Mouse (Mus musculus) forebrain, embryonic 10.5 days (tissue): ENCODE data around the gene Wdr26. TPM values are rescaled to one million over a fixed set of nuclear protein-coding genes. Genes with fewer than 3 reads are reported as not detected.

ENCODE experiments used
- DNase-seq: peaks from one replicate; pipeline ENCODE4 v3.0.0-alpha.2; 2017; ENCODE audit warnings: low spot score; ENCODE audit errors: extremely low spot score
- H3K27ac ChIP-seq: fragments of 300-500 bp; sonication (generic); 2 replicates; pipeline ENCODE4 v1.5.1; 2016; ENCODE audit warnings: mild to moderate bottlenecking
- H3K27me3 ChIP-seq: fragments of 300-500 bp; sonication (generic); 2 replicates; pipeline ENCODE4 v1.6.1; 2016; ENCODE audit warnings: mild to moderate bottlenecking; ENCODE audit not compliant: poor library complexity, severe bottlenecking
- H3K36me3 ChIP-seq: fragments of 300-500 bp; sonication (generic); replicated peaks from 2 replicates; pipeline ENCODE4 v1.6.1; 2016; ENCODE audit warnings: mild to moderate bottlenecking, moderate library complexity
- H3K4me1 ChIP-seq: fragments of 300-500 bp; sonication (generic); 2 replicates; pipeline ENCODE4 v1.6.1; 2016
- H3K4me3 ChIP-seq: fragments of 300-500 bp; sonication (generic); 2 replicates; pipeline ENCODE4 v1.5.1; 2016; ENCODE audit warnings: mild to moderate bottlenecking, moderate library complexity
- H3K9me3 ChIP-seq: fragments of 300-500 bp; sonication (generic); 2 replicates; pipeline ENCODE4 v1.6.1; 2016; ENCODE audit warnings: mild to moderate bottlenecking, moderate library complexity
- WGBS: fragments of 180-500 bp; shearing (Covaris S2); methylation state at CpG from one replicate; pipeline ENCODE4 v1.1.7; 2016; 5-methylcytosine and 5-hydroxymethylcytosine counted together
- polyA plus RNA-seq: library from polyadenylated mRNA; unstranded; fragments of >200 nt; fragmentation: Nextera tagmentation; extraction: Ambion mirVana; gene quantifications from 2 replicates; pipeline ENCODE4 v1.2.1, GENCODE M21; 2016

Wdr26 gene
- polyA plus RNA-seq, 1 experiment from 2014 or later: 26.3 TPM

GRCm38 (mm10) chr1:181146187-181146586, 65.6 kb downstream of the Wdr26 start:
- no peak for DNase-seq
- no peak overlapping the region for H3K27ac ChIP-seq
- no peaks in the 10 kb centered on the region for H3K27me3 ChIP-seq
- 89% methylated on average over 2 of the region's 2 CpGs for WGBS
- peaks cover 47% of the 10 kb centered on the region for H3K4me1 ChIP-seq
- peak overlapping the region; percentile 85; the same call in 1 of the 2 replicates for H3K4me3 ChIP-seq
- H3K9me3 ChIP-seq: no peaks in the 10 kb centered on the region
- H3K36me3 ChIP-seq: peaks cover 14% of the 10 kb centered on the region

- Histone ChIP-seq H3K36me3 (peaks cover 26% of the 10 kb centered on the region), H3K4me1 (peaks cover 43% of the 10 kb centered on the region), H3K27ac (peak overlapping the region; percentile 90), H3K4me3 (peak overlapping the region; percentile 85), H3K27me3 (no peaks in the 10 kb centered on the region), H3K9me3 (no peaks in the 10 kb centered on the region)
- no peak for DNase-seq
- WGBS: 23% methylated on average over 12 of the region's 12 CpGs
These were observed 66.8 kb downstream of the Wdr26 start for GRCm38 (mm10) chr1:181144966-181145365.

GRCm38 (mm10) chr1:181143950-181144836, 67.6 kb downstream of the Wdr26 start, which contains the start of the genes Nvl and Cnih4:
Gene Nvl, minus strand, starts transcription at chr1:181144204.
Gene Cnih4, plus strand, starts transcription at chr1:181144693.
- Histone ChIP-seq H3K36me3 (peaks cover 34% of the 10 kb centered on the region), H3K27ac (peak within 1 kb of the TSS; percentile 90), H3K27me3 (no peaks in the 10 kb centered on the region), H3K9me3 (no peaks in the 10 kb centered on the region), H3K4me3 (peak within 1 kb of the TSS; percentile 85), H3K4me1 (peaks cover 43% of the 10 kb centered on the region)
- DNase-seq: peak; percentile 94
- under 1% methylated on average over 52 of the region's 52 CpGs for WGBS

GRCm38 (mm10) chr1:181143609-181143949, 68.2 kb downstream of the Wdr26 start:
- Histone ChIP-seq H3K4me1 (peaks cover 42% of the 10 kb centered on the region), H3K36me3 (peaks cover 40% of the 10 kb centered on the region), H3K27ac (peak overlapping the region; percentile 90), H3K4me3 (peak overlapping the region; percentile 85), H3K27me3 (no peaks in the 10 kb centered on the region), H3K9me3 (no peaks in the 10 kb centered on the region)
- under 1% methylated on average over 12 of the region's 12 CpGs for WGBS
- DNase-seq: no peak

GRCm38 (mm10) chr1:181138730-181139129, 73.1 kb downstream of the Wdr26 start:
- DNase-seq: no peak
- Histone ChIP-seq H3K4me3 (no peak overlapping the region), H3K36me3 (peaks cover 87% of the 10 kb centered on the region), H3K27me3 (no peaks in the 10 kb centered on the region), H3K9me3 (no peaks in the 10 kb centered on the region), H3K27ac (no peak overlapping the region), H3K4me1 (peaks cover 9% of the 10 kb centered on the region)
- WGBS: 95% methylated on average over 7 of the region's 7 CpGs

- H3K4me1 ChIP-seq: no peaks in the 10 kb centered on the region
- 93% methylated on average over 6 of the region's 6 CpGs for WGBS
- peaks cover 97% of the 10 kb centered on the region for H3K36me3 ChIP-seq
- no peaks in the 10 kb centered on the region for H3K9me3 ChIP-seq
- no peak overlapping the region for H3K4me3 ChIP-seq
- no peaks in the 10 kb centered on the region for H3K27me3 ChIP-seq
- no peak overlapping the region for H3K27ac ChIP-seq
- no peak for DNase-seq
These were observed 79.9 kb downstream of the Wdr26 start for GRCm38 (mm10) chr1:181131915-181132314.

GRCm38 (mm10) chr1:181126766-181127165, 85.0 kb downstream of the Wdr26 start:
- H3K9me3 ChIP-seq: no peaks in the 10 kb centered on the region
- H3K27ac ChIP-seq: no peak overlapping the region
- H3K36me3 ChIP-seq: peaks cover 97% of the 10 kb centered on the region
- H3K27me3 ChIP-seq: no peaks in the 10 kb centered on the region
- no peak overlapping the region for H3K4me3 ChIP-seq
- H3K4me1 ChIP-seq: no peaks in the 10 kb centered on the region
- DNase-seq: no peak
- 94% methylated on average over 9 of the region's 9 CpGs for WGBS

- no peak overlapping the region for H3K4me3 ChIP-seq
- WGBS: 95% methylated on average over 3 of the region's 3 CpGs
- H3K27me3 ChIP-seq: no peaks in the 10 kb centered on the region
- H3K27ac ChIP-seq: no peak overlapping the region
- no peaks in the 10 kb centered on the region for H3K9me3 ChIP-seq
- peaks cover 99% of the 10 kb centered on the region for H3K36me3 ChIP-seq
- no peak for DNase-seq
- H3K4me1 ChIP-seq: no peaks in the 10 kb centered on the region
These were observed 85.9 kb downstream of the Wdr26 start for GRCm38 (mm10) chr1:181125916-181126315.

GRCm38 (mm10) chr1:181124145-181124544, 87.7 kb downstream of the Wdr26 start:
- Histone ChIP-seq H3K4me1 (no peaks in the 10 kb centered on the region), H3K36me3 (peaks cover 98% of the 10 kb centered on the region), H3K27me3 (no peaks in the 10 kb centered on the region), H3K27ac (no peak overlapping the region), H3K9me3 (no peaks in the 10 kb centered on the region), H3K4me3 (no peak overlapping the region)
- WGBS: 93% methylated on average over 2 of the region's 2 CpGs
- DNase-seq: no peak

Other genes with a start within 250 kb of the Wdr26 start
- 0.47 and 0.77 TPM in 2 replicates for gene Ephx1, start 191.1 kb downstream of the Wdr26 start, polyA plus RNA-seq
- gene 9130409I23Rik, start 160.8 kb downstream of the Wdr26 start, polyA plus RNA-seq: not detected in 2 replicates
- gene Nvl, start 67.8 kb downstream of the Wdr26 start, polyA plus RNA-seq: 45.8 and 50.7 TPM in 2 replicates
- 113 and 127 TPM in 2 replicates for gene Cnih4, start 67.3 kb downstream of the Wdr26 start, polyA plus RNA-seq
- 0.95 and 1.3 TPM in 2 replicates for gene Cnih3, start 140.6 kb upstream of the Wdr26 start, polyA plus RNA-seq